ENCODE assay signal across 8 mouse cellular contexts in the genomic region with DNA sequence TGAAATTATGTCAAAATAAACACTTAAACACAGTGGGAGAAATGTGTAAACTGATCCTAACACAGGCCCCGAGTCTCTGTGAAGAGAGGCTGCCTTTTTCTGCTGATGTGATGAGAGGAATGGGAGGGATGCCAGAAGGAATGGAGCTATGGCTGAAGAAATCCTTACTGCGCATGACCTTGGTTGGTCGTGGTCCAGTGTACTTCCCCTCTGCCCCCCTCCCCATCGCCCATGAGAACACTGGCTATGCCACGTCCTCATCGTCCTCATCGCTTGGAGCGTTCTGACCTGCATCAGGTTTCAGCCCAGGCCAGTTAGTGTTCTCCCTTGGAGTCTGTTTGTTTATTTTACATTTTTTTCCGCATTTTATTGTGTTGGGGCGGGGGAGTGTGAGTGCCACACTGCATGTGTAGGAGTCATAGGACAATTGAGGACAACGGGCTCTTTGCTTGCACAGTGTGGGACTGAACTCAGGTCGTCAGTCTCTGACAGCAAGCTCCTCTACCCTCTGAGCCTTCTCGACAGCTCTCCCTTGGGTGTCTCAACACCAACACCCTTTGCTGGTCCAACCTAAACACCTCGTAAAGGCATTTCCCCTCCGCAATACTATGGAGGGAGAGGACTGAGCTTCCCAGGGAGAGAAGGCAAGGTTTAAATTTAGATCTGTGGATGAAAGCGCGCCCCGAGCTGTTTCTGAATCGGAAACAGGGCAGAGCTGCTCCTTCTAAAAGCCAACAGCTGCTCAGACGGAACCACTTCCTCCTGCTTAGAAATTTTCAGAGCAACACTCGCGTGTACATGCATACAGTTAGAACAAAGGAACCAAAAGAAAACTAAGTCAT. TPM values are rescaled to one million over a fixed set of nuclear protein-coding genes. Genes with fewer than 3 reads are reported as not detected.
DNase-seq lines count a peak whose midpoint lies in the region.

No protein-coding gene starts in this region.

- peak; percentile 23 for DNase-seq in embryo, embryonic 11 days
- DNase-seq in embryo, embryonic 10 days (ENCODE audit: low spot score), result no peak
- peak; percentile 73 for DNase-seq in CD4-positive, CD25-positive, alpha-beta regulatory T cell, adult 2 months (ENCODE audit: low read depth, low spot score)
- DNase-seq in heart, adult 8-10 months (ENCODE audit: low spot score), result peak; percentile 24
- peak; percentile 56 for DNase-seq in kidney, postnatal 10 days
- DNase-seq in naive thymus-derived CD4-positive, alpha-beta T cell, adult 2 months (ENCODE audit: low read depth), result peak; percentile 84
- DNase-seq in cerebellum, adult 11 months, result no peak
- no peak for DNase-seq in gastrocnemius, adult 8-10 months (ENCODE audit: low spot score in 2 of 2)

RNA-seq across cellular contexts. Expression of gene Blm, which starts 19.5 kb away (rescaled TPM):
- total RNA-seq in heart, adult 8-10 months (2022), result 1 to 10 TPM in 2 of 4 experiments, under 1 TPM in 2; 0.57 to 1.7 (median 1.2) TPM
- total RNA-seq in gastrocnemius, adult 8-10 months (2022), result 1 to 10 TPM in 3 of 4 experiments, under 1 TPM in 1; 0.75 to 1.7 (median 1.2) TPM

Comparison
In these comparisons a context has a peak if more than half of its experiments do, and no peak if none do; other contexts are left out.
1. DNase-seq: peak in embryo, embryonic 11 days (single experiment), CD4-positive, CD25-positive, alpha-beta regulatory T cell, adult 2 months (single experiment), heart, adult 8-10 months (single experiment), kidney, postnatal 10 days (single experiment) and naive thymus-derived CD4-positive, alpha-beta T cell, adult 2 months (single experiment); none in embryo, embryonic 10 days (single experiment), cerebellum, adult 11 months (single experiment) and gastrocnemius, adult 8-10 months (0 of 2).